Mouse (Mus musculus): Measurements from ENCODE around the gene Lrp5.
"Not testable (repeated sequence)": the region's sequence is repeated elsewhere in the genome, so short reads cannot be mapped to it uniquely, and the experiment has no call there.

Gene Lrp5

GRCm38 (mm10) chr19:3695471-3695870, 9.1 kb upstream of the Lrp5 start:
- DNase-seq (ENCODE audit: low spot score) = no peak

DNA sequence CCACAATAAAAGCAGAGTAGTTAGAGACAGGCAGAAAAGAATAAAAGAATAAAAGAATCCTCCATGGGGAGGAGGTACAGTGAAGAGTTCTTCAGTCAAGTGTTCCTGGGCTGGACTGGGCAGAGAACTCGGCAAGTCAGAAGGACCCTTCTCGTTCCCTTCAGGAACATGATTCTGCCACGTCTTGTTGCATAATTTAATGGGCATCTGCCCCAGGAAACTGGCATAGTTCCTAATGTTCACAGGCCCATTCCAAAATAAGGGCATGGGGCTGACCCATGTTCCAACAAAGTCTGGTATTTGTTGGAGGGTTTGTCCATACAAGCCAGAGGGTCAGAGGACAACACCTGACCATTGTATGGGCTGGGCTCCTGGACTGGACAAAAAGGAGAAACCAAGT, 8.6 kb upstream of the Lrp5 start:
- no peak for DNase-seq (ENCODE audit: low spot score)

DNA sequence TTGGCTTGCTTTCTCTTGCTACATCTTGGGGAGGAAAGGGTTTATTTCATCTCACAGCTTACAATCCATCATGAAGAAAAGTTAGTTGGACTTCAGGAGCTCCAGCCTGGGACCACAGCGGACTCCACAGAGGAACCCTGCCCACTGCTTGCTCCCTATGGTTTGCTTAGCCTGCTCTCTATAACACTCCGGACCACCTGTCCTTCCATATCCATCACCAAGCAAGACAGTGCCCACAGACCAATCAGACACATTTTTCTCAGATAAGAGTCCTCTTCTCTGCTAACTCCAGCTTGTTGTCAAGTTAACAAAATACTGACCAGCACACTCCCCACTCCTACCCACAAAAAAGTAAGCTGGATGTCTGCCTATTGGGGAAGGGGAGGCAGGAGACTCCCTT, 8.1 kb upstream of the Lrp5 start:
- no peak for DNase-seq (ENCODE audit: low spot score)

- DNase-seq (ENCODE audit: low spot score) = no peak
These were observed 6.2 kb upstream of the Lrp5 start for GRCm38 (mm10) chr19:3692414-3693145.

GRCm38 (mm10) chr19:3691337-3691736, 5.0 kb upstream of the Lrp5 start:
- DNase-seq (ENCODE audit: low spot score) = no peak

GRCm38 (mm10) chr19:3687676-3688171, 1.4 kb upstream of the Lrp5 start:
- no peak for DNase-seq (ENCODE audit: low spot score)

- no peak for DNase-seq (ENCODE audit: low spot score)
These were observed 651 bp downstream of the Lrp5 start for GRCm38 (mm10) chr19:3685611-3686214.

DNA sequence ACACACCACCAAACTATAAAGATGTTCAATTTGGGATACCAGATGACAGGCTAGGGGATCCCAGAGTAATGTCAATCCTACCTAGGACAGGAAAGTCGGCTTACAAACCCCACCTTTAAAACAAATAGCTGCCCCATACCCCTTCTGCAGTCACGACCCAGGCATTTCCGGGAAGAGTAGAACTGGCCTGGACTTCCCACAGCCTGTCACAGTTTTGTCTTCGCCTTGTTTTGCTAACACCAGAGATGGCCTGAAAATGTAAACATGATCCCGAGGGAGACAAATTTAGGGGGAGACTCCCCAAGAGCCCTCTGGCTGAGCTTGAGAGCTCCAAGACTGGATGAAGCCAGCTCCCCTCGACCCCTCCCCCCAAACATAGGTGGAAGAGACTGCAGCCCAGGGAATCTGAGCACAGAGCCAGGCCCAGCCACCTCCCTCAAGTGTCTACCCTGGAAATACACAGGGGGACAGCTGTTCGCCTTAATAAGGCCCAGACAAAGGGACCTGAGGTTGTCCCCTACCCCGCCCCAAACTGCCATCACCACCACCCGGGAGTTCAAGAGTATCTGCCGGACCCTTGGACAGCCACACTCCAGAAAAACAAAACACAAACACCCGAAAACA, 1.3 kb downstream of the Lrp5 start:
- DNase-seq (ENCODE audit: low spot score) = no peak

DNA sequence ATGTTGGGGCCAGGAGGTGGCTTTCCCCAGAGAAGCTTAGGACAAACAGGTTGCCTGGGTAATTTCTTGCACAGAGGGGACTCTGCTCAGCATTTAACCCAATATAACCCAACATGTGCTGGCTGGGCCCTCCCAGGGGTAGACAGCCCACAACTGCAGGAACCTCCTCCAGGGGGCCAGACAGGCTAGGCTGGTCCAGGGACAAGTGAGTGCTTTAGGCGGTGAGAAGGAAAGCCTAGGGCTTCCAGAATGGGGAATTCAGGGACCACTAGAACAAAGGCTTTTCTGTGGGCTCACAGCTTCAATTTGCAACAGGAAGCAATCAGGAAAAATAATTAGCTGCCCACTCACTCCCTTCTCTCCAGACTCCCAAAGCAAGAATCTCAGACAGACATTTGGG, 1.9 kb downstream of the Lrp5 start:
- no peak for DNase-seq (ENCODE audit: low spot score)

DNA sequence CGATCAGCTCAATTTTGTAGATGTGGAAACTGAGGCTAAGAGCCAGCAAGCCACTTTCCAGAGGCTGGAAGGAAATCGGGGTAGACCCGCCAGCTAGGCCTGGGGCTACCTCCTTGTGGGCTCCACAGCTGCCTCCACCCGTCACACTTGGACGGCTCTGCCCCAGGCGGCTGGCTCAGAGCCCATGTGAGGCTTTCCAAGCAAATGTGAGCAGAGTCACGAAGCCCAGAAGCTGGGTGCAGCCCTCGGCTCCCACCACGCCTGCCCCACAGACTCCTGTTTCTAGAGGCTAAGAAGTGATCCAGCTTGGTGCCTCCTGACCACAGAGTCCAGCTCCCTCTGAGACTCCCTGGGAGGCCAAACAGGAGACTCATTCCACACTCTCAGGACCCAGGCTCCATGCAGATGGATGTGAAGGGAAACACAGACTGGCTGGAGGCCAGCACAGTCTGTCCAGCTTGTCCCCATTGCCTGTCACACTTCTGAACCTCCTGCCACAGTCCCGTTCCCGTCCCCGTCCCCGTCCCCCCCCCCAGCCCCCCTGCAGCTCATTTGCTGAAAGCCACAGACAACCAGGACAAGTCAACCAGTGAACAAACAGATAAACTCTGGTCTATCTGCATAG, 4.9 kb downstream of the Lrp5 start:
- DNase-seq (ENCODE audit: low spot score) = no peak

- no peak for DNase-seq (ENCODE audit: low spot score)
These were observed 5.6 kb downstream of the Lrp5 start for GRCm38 (mm10) chr19:3680732-3681131.

DNA sequence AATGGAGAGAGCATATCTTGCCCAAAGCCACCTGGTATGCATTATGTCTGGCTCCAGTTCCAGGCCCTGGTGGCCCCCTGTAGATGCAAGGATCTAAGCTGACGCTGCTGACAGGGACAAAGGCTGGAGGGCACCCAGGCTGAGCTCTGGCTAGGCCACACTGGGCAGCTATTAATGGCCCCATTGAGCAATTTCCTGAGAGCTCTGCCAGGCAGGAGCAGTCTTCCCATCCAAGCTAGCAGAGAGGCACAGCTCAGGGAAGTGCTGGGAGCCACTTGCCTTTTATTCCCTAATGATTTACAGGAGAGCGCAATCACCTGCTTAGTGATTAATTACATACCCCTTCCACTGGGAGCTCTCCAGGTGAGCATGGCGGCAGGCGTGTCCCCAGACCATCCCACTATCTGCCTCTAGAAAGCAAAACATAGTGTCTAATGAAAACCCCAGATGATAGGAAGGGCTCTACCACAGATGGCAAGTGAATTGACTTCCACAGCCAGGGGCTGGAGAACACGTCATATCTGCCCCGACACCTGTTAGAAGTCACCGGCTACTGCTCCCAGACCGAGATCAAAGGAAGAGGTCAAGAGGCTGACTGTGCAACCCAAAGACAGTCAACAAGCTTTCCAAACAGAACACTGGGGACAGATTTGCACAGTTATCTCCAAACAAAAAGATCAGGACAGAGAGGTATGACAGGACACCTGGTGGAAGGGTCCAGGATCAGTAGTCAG, 12.1 kb downstream of the Lrp5 start:
- DNase-seq (ENCODE audit: low spot score) = no peak

GRCm38 (mm10) chr19:3673149-3673548, 13.2 kb downstream of the Lrp5 start:
- no peak for DNase-seq (ENCODE audit: low spot score)

DNA sequence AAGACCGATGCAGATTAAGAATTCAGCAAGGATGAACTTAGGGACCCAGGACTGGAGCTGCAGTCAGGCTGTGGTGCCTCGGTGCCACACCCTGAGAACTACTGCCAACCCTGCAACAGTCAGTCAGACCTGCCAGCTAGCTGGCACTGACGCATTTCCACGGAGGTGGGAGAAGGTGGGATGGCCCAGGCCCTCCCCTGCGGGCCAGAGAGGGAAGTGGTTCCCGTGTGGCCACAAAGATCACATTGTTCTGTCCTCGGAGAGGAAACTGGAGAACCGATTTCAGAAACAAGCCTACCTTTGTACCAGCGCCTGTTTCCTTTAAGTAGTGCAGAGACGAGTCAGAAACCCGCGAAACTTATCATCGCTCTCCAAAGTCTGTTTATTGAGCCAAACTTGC, 17.3 kb downstream of the Lrp5 start:
- no peak for DNase-seq (ENCODE audit: low spot score)

DNA sequence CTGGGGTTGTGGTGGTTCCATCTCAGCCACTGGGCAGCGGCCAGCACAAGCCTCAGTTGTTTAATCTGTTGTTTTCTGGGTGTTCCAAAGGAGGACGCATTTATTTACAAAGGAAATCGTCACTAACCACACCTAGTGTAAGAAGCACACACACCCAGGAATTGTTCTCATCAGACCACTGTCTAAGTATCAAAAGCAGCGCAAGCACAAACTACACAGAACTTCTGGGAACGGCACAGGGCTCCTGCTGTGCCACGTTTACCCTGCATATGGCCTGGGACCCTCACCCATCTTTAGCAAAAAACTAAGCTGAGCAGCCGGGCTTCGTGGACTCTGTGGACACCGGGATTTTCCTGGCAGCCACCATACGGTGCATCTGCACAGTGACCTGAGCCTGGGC, 17.8 kb downstream of the Lrp5 start:
- DNase-seq (ENCODE audit: low spot score) = no peak

DNA sequence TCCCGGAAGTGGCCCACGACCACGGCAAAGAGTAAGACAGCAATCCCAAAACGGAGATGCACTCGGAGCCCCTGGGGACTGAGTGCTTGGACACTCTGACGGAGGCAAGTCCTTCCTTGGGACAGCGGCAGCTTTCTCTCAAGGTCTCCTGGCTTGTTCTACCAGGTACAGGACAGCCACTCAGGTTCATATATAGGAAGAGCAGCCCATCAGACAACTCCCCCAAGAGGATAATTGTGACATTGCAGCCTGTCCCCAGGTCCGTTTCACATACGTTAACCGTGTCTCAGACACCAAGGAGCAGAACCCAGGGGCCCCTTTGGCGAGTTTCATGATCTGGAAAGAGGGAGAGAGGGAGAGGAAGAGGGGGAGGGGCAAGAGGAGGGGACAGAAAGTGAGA, 18.4 kb downstream of the Lrp5 start:
- DNase-seq (ENCODE audit: low spot score) = no peak

- no peak for DNase-seq (ENCODE audit: low spot score)
These were observed 19.0 kb downstream of the Lrp5 start for GRCm38 (mm10) chr19:3667155-3667895.

- no peak for DNase-seq (ENCODE audit: low spot score)
These were observed 19.7 kb downstream of the Lrp5 start for GRCm38 (mm10) chr19:3666632-3667031.

- no peak for DNase-seq (ENCODE audit: low spot score)
These were observed 20.9 kb downstream of the Lrp5 start for GRCm38 (mm10) chr19:3665510-3665909.

GRCm38 (mm10) chr19:3657947-3658346, 28.4 kb downstream of the Lrp5 start:
- no peak for DNase-seq (ENCODE audit: low spot score)

DNA sequence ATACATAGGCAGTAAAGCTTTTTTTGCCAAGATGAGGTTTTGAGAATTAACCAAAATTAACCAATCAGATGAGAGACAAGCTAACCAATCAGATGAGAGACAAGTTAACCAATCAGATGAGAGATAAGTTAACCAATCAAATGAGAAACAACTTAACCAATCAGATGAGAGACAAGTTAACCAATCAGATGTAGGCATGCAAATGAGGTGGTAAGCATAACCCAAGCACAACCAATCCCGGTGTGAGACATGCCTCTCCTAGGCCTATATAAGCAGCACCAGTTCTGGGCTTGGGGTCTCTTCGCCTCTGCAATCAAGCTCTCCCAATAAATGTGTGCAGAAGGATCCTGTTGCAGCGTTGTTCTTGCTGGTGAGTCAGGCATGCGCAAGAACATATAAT, 29.3 kb downstream of the Lrp5 start:
- not testable (repeated sequence) for DNase-seq (ENCODE audit: low spot score)

DNA sequence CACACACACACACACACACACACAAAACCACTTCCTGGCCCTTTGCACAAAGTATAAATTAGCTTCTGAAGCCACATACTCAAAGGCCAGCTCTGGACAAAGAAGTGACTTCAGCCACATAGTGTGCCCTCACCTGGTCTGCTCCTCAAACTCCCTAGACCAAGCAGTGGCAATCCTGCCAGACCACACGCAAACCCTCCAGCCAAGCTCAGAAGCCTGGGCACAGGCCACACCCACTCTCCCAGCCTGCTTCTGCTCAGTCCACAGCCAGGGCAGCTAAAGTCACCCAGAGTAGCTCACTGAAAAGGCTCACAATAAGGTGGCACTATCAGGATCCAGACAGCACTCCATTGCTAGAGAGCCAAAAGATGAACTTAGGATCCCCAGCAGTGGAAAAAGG, 30.2 kb downstream of the Lrp5 start:
- no peak for DNase-seq (ENCODE audit: low spot score)

Data from spleen, adult 12 weeks (tissue).